Mouse (Mus musculus) fibroblast of lung, adult 2 months (primary cell): ENCODE data around the gene Eaf1.

Experiments used
- DNase-seq: peaks from one replicate; pipeline ENCODE4 v3.0.0-alpha.2; 2011; ENCODE audit warnings: low read depth

Eaf1 gene

GRCm38 (mm10) chr14:31509911-31510310, 15.7 kb downstream of the Eaf1 start:
- no peak for DNase-seq

GRCm38 (mm10) chr14:31510322-31510721, 16.1 kb downstream of the Eaf1 start:
- no peak for DNase-seq

GRCm38 (mm10) chr14:31515895-31516294, 21.7 kb downstream of the Eaf1 start:
- DNase-seq = no peak

- DNase-seq = no peak
Observed at GRCm38 (mm10) chr14:31519165-31519564, 25.0 kb downstream of the Eaf1 start.

DNA sequence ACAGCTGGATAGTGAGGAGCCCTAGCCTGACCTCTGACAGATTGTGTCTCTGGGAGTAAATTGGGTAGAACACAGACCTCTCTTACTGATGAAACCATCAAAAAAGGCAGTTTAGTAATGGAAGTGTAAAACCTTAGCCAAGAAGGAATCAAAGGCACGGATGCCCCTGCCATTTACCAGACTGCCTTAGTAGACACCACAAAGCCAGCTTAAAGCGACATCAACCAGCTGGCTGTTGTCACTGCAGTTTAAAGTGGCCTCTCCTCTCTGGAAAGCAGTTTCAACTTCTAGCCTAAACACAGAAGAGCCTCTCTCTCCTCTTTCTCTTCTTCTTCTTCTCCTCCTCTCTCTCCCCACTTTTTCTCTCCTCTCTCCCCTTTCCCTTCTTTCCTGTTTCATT, 27.1 kb downstream of the Eaf1 start:
- no peak for DNase-seq

DNA sequence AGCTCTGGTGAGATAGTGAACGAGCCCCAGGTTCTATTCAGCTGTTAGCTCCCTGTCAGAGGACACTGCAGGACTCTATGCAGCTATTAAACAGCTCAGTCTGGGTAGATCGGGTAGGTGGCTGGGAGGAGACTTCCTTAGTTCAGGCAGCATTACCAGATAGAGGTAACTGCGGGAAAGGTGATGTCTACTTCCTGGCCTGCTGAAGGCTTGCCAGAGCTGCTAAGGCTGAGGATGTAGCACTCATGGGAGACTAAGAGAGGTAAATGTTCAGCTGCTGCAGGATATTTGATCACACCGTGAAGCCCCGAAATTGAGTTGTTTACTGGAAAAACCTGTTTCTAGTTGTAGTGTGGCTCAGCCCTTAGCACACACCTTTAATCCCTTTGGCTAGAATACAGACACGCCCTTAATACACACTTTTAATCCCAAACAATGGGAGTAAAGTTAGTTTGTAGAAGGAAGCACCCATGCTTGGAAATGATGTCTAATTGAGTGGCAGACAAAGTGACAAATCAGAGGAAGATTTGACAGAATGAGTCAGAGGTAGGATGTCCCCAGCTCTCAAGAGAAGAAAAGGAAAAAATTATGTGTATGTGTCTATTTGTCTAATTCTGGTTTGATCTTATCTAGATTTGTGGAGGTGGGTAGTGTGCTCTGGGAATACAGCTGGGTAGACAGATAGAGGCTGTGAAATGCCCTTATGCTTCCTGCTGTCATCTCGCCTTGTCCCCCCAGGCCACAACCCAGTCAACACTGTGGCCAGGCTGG, 31.0 kb downstream of the Eaf1 start:
- no peak for DNase-seq

DNA sequence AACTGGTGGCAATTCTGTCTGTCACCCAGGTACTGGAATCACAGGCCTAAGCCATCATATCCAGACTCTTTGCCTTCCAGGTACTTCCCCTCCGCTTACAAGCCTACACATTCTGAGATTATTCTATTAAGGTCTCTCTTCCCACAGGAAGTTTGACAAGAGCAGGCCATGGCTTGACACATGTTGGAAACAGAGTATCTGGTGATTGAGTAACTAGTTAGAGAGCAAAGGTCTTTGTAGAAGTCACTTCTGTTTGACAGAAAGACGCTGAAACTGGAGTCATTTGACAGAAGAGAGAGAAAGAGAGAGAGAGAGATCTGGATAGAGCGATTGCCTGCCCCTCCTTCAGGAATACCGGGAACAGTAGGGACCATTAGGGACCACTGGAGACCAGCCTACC, 36.6 kb downstream of the Eaf1 start:
- no peak for DNase-seq

- DNase-seq = no peak
Observed at GRCm38 (mm10) chr14:31531506-31532148, 37.4 kb downstream of the Eaf1 start.

GRCm38 (mm10) chr14:31532656-31533055, 38.5 kb downstream of the Eaf1 start:
- no peak for DNase-seq

DNA sequence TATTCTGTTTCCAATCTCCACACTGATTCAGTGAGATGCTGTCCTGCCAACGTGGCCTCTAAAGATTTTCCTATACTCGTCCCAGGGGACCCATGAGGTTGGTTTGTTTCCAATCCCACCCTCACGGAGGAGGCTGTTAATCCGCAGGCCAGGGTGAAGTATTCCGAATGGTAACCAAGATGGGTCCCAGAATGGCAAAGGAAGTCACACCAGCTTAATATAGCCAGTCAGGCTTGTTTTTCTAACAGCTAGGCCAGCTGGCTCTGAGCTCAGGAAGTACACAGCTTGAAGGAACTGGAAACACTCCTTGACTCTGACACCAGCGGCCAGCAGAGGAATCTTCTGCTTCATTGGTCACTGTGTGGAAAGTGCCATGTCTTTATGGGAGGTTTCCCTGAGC, 43.1 kb downstream of the Eaf1 start:
- DNase-seq = no peak

- DNase-seq = no peak
Observed at GRCm38 (mm10) chr14:31543885-31544442, 49.8 kb downstream of the Eaf1 start.

DNA sequence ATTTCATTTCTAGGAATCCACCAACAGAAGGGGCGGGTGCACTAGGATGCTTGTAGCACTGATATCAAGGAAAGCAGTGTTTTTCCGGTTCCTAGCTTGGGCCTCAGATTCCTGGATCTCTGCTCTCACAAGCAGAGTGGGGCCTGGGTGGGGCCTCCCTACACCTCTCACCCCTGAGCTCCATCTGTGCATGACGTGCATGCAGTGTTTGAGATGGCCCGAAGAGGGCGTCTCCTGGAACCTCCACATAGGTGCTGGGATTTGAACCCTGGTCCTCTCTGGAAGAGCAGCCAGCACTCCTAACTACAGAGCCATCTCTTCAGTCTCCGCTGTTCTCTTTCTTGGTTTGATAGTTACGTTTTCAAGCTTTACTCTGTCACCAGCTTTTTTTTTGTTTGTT, 60.8 kb downstream of the Eaf1 start:
- no peak for DNase-seq

- no peak for DNase-seq
Observed at GRCm38 (mm10) chr14:31555963-31556434, 61.8 kb downstream of the Eaf1 start.

- no peak for DNase-seq
Observed at GRCm38 (mm10) chr14:31556526-31557260, 62.5 kb downstream of the Eaf1 start.

GRCm38 (mm10) chr14:31557273-31557672, 63.1 kb downstream of the Eaf1 start:
- no peak for DNase-seq

- DNase-seq = no peak
Observed at GRCm38 (mm10) chr14:31557784-31558183, 63.6 kb downstream of the Eaf1 start.

DNA sequence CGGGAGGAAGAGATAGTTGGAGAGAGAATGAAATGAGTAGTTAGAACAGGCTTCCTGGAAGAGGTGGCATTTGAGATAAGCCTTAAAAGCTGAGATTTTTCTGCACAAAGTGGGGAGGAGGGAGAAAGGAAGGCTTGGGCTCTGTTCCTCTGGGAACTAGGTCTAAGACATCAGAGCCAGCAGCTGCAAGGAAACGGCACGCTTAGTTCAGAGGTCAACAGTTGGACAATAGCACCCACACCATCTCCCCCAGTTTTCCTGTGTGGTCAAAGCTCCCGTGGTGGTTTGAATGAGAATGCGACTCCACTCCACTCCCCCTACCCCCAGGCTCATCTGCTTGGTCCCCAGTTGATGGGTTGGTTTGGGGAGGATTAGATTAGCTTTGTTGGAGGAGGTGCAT, 65.0 kb downstream of the Eaf1 start:
- DNase-seq = no peak
